Mouse (Mus musculus) neural tube, embryonic 13.5 days (tissue): ENCODE results near the gene Ttll12. TPM values are rescaled to one million over a fixed set of nuclear protein-coding genes. Genes with fewer than 3 reads are reported as not detected.

Experiments used
- ATAC-seq: fragments of 200-750 bp; cut with Nextera tagmentation; 2 replicates; pipeline ENCODE4 v1.8.0; 2017; ENCODE audit warnings: low read depth, mild to moderate bottlenecking, moderate TSS enrichment, moderate library complexity
- H3K27ac ChIP-seq: fragments of 300-500 bp; sonication (generic); replicated peaks from 2 replicates; pipeline ENCODE4 v1.5.1; 2015; ENCODE audit warnings: moderate library complexity, mild to moderate bottlenecking, inconsistent platforms
- H3K27me3 ChIP-seq: fragments of 300-500 bp; sonication (generic); 2 replicates; pipeline ENCODE4 v1.6.1; 2015; ENCODE audit warnings: mild to moderate bottlenecking, inconsistent platforms
- H3K36me3 ChIP-seq: fragments of 300-500 bp; sonication (generic); 2 replicates; pipeline ENCODE4 v1.6.1; 2015; ENCODE audit warnings: mild to moderate bottlenecking, inconsistent platforms
- H3K4me1 ChIP-seq: fragments of 300-500 bp; sonication (generic); replicated peaks from 2 replicates; pipeline ENCODE4 v1.6.1; 2015; ENCODE audit warnings: inconsistent platforms
- H3K4me2 ChIP-seq: fragments of 300-500 bp; sonication (generic); 2 replicates; pipeline ENCODE4 v1.6.1; 2015; ENCODE audit warnings: inconsistent platforms, mild to moderate bottlenecking, moderate library complexity
- H3K4me3 ChIP-seq: fragments of 300-500 bp; sonication (generic); 2 replicates; pipeline ENCODE4 v1.5.1; 2015; ENCODE audit warnings: mild to moderate bottlenecking, inconsistent platforms
- H3K9ac ChIP-seq: fragments of 300-500 bp; sonication (generic); 2 replicates; pipeline ENCODE4 v1.6.1; 2015; ENCODE audit warnings: moderate library complexity, mild to moderate bottlenecking, inconsistent platforms
- H3K9me3 ChIP-seq: fragments of 300-500 bp; sonication (generic); 2 replicates; pipeline ENCODE4 v1.6.1; 2016; ENCODE audit warnings: inconsistent platforms
- WGBS: fragments of 180-500 bp; shearing (Covaris S2); methylation state at CpG from one replicate; pipeline ENCODE4 v1.1.7; 2015; 5-methylcytosine and 5-hydroxymethylcytosine counted together
- polyA plus RNA-seq: library from polyadenylated mRNA; unstranded; fragments of >200 nt; fragmentation: Nextera tagmentation; extraction: Ambion mirVana; gene quantifications from 2 replicates; pipeline ENCODE4 v1.2.1, GENCODE M21; 2015

The Ttll12 gene
- 37.3 and 42.0 TPM in 2 replicates for polyA plus RNA-seq

DNA sequence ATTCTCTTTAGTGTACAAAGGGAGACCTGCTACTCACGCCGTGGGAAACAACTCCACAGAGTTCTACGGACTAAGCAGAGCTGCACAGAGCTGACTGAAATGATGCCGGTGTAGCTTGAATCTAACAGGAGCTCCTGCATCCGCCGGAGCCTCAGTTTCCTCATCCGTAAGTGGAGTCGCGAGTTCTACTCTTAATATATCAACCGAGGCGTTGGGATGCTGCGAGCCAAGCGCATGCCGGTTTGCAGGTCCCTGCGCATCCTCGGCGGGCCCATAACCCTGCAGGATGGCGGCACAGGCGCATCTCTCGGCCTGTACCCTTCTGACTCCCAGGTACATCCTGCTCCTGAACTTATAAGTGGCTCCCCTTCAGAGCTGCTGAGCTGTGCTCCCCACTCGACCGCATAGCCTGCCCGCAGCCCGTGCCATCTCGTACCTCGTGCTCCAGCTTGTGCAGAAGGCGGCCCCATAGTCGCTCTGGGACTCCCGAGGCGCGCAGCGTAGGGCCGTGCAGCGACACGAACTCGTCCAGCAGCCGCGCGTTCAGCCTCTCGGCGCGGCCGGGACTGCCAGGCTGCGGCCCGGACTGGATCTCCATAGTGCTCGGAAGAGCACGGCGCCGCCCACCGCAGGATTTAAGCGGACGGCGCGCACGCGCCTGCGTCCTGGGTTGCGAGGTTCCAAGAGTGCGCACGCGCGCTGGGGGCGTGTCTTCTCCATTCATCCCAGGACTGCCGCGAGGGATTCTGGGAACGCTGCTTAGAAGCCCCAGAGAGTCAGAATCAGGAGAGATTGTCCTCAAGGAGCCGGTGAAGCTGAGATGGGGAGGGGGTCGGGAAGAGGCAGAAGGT lies at the start of gene Ttll12:
TSS of gene Ttll12 (minus strand) at position 645 of the 851 bp plus-strand sequence.
- Histone ChIP-seq H3K4me1 (peaks cover 34% of the 10 kb centered on the region), H3K4me2 (peak within 1 kb of the TSS; percentile 72), H3K27ac (peak within 1 kb of the TSS; percentile 81), H3K36me3 (0 out of 2 replicates have a peak, but pooled peaks cover 12% of the 10 kb centered on the region), H3K9me3 (no peaks in the 10 kb centered on the region), H3K4me3 (peak within 1 kb of the TSS; percentile 80), H3K27me3 (no peaks in the 10 kb centered on the region), H3K9ac (peak within 1 kb of the TSS; percentile 84)
- ATAC-seq: peak; percentile 95
- WGBS: under 1% methylated on average over 68 of the region's 68 CpGs

DNA sequence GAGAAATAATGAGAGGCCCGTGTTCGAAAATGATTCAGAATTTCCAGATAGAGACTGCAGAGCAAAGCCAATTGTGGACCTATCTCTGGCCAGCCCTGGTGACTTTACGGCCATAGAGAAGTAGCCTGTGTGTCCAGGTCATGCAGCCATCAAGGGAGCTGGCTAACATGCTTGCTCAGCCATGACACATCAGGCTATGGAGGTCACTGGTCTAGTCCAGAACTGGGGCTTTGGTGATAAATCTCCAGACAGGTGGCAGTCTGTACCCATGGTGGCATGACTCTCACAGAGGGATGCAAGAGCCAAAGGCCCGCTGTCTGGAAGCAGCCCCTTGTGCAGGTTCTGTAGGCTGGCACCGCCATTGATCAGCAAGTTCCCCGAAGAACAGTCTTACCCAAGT lies 47.6 kb upstream of the Ttll12 start:
- Histone ChIP-seq H3K27ac (no peak overlapping the region), H3K36me3 (no peaks in the 10 kb centered on the region), H3K4me3 (no peak overlapping the region), H3K4me1 (peaks cover 10% of the 10 kb centered on the region), H3K4me2 (no peak overlapping the region), H3K27me3 (no peaks in the 10 kb centered on the region), H3K9me3 (no peaks in the 10 kb centered on the region), H3K9ac (no peak overlapping the region)
- no peak for ATAC-seq
- 92% methylated on average over 6 of the region's 6 CpGs for WGBS

GRCm38 (mm10) chr15:83640208-83640607 lies 45.3 kb upstream of the Ttll12 start:
- WGBS: 65% methylated on average over 4 of the region's 4 CpGs
- peaks cover 10% of the 10 kb centered on the region for H3K4me1 ChIP-seq
- ATAC-seq: no peak

GRCm38 (mm10) chr15:83639160-83639559 lies 44.2 kb upstream of the Ttll12 start:
- H3K4me2 ChIP-seq: no peak overlapping the region
- H3K27me3 ChIP-seq: no peaks in the 10 kb centered on the region
- no peak overlapping the region for H3K4me3 ChIP-seq
- no peaks in the 10 kb centered on the region for H3K9me3 ChIP-seq
- no peak overlapping the region for H3K9ac ChIP-seq
- no peaks in the 10 kb centered on the region for H3K36me3 ChIP-seq
- 65% methylated on average over 3 of the region's 3 CpGs for WGBS
- no peak overlapping the region for H3K27ac ChIP-seq
- H3K4me1 ChIP-seq: peaks cover 10% of the 10 kb centered on the region
- no peak for ATAC-seq

More at GRCm38 (mm10) chr15:83640208-83640607, 45.3 kb upstream of the Ttll12 start:
- H3K36me3 ChIP-seq: no peaks in the 10 kb centered on the region
- no peaks in the 10 kb centered on the region for H3K9me3 ChIP-seq
- H3K27me3 ChIP-seq: no peaks in the 10 kb centered on the region
- no peak overlapping the region for H3K4me2 ChIP-seq
- no peak overlapping the region for H3K27ac ChIP-seq
- H3K9ac ChIP-seq: no peak overlapping the region
- no peak overlapping the region for H3K4me3 ChIP-seq

- peaks cover 10% of the 10 kb centered on the region for H3K4me1 ChIP-seq
- H3K27me3 ChIP-seq: no peaks in the 10 kb centered on the region
- no peak overlapping the region for H3K4me2 ChIP-seq
- no peaks in the 10 kb centered on the region for H3K36me3 ChIP-seq
- WGBS: 83% methylated on average over 20 of the region's 20 CpGs
- no peaks in the 10 kb centered on the region for H3K9me3 ChIP-seq
- no peak for ATAC-seq
- no peak overlapping the region for H3K9ac ChIP-seq
- H3K27ac ChIP-seq: no peak overlapping the region
- no peak overlapping the region for H3K4me3 ChIP-seq
These were observed 43.4 kb upstream of the Ttll12 start for GRCm38 (mm10) chr15:83638196-83638899.

GRCm38 (mm10) chr15:83636759-83637158 lies 41.8 kb upstream of the Ttll12 start:
- H3K9me3 ChIP-seq: no peaks in the 10 kb centered on the region
- H3K4me1 ChIP-seq: peaks cover 10% of the 10 kb centered on the region
- H3K27me3 ChIP-seq: no peaks in the 10 kb centered on the region
- no peak overlapping the region for H3K9ac ChIP-seq
- H3K36me3 ChIP-seq: peaks cover 8% of the 10 kb centered on the region; the same call in 1 of the 2 replicates
- no peak overlapping the region for H3K27ac ChIP-seq
- H3K4me2 ChIP-seq: no peak overlapping the region
- ATAC-seq: no peak
- WGBS: 77% methylated on average over 6 of the region's 6 CpGs
- no peak overlapping the region for H3K4me3 ChIP-seq

DNA sequence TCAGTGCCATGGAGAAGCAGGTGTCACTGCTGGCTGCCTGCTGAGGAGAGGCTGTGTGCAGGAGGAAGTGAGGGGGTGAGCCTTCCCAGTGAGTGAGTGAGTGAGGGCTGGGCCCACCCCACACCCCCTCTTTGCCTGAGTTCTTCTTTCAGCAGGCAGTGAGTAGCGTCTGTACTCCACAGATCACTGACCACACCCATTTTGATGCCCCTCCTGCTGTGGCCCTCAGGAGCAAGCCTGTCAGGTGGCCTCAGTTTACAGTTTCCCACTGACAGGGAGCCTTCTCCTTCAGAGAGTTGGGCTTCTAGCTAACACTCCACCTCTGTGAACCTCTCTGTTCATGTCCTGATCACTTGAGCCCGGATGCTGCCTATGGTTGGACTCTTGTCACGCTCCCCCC lies 40.3 kb upstream of the Ttll12 start:
- Histone ChIP-seq H3K4me1 (peaks cover 10% of the 10 kb centered on the region), H3K4me2 (no peak overlapping the region), H3K9me3 (no peaks in the 10 kb centered on the region), H3K36me3 (peaks cover 21% of the 10 kb centered on the region), H3K9ac (no peak overlapping the region), H3K27ac (no peak overlapping the region), H3K4me3 (no peak overlapping the region), H3K27me3 (no peaks in the 10 kb centered on the region)
- 53% methylated on average over 3 of the region's 3 CpGs for WGBS
- ATAC-seq: no peak

DNA sequence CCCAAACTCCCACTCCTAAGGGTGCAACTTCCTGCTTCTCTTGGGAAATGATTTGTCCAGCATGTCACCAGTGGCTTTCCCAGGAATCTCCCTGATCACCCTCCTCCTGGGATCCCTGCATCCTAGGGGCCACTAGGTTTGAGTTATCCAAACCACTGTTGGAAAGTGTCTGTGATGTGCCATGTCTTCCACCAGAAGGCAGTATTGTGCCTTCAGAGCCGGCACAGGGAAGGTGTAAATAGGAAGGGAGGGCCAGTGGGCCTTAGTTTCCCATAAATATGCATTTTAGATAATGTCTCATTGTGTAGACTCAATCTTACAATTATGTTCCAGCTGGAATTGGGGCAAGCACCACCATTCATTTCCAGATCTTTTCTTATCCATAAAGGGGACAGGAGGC lies 39.1 kb upstream of the Ttll12 start:
- Histone ChIP-seq H3K4me3 (no peak overlapping the region), H3K27me3 (no peaks in the 10 kb centered on the region), H3K36me3 (peaks cover 33% of the 10 kb centered on the region), H3K4me2 (no peak overlapping the region), H3K4me1 (peaks cover 8% of the 10 kb centered on the region), H3K9ac (no peak overlapping the region), H3K9me3 (peaks cover 5% of the 10 kb centered on the region; the same call in 1 of the 2 replicates), H3K27ac (no peak overlapping the region)
- WGBS: 17% methylated on average over 1 of the region's 1 CpGs
- no peak for ATAC-seq

DNA sequence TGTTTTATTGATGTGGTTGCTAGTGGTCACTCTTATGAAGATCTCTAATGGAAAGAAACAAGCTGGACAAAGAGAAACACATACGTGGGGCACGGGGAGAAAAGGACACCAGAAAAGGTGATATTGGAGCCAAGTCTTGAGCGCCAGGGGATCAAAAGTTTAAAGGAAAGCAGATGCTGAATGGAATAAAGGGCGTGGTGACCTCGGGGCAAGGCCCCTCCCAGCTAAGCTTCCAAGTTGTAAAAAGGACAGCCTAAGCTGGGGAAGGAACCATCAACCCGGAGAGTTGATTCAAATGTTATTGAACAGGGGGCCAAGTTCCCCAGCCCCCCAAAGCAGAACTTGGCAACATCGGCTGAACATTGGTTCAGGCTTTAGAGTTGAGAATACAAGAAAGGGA lies 36.1 kb upstream of the Ttll12 start:
- Histone ChIP-seq H3K4me1 (no peaks in the 10 kb centered on the region), H3K4me2 (no peak overlapping the region), H3K27me3 (no peaks in the 10 kb centered on the region), H3K4me3 (no peak overlapping the region), H3K9me3 (peaks cover 5% of the 10 kb centered on the region; the same call in 1 of the 2 replicates), H3K9ac (no peak overlapping the region), H3K36me3 (peaks cover 38% of the 10 kb centered on the region), H3K27ac (no peak overlapping the region)
- no peak for ATAC-seq
- WGBS: 84% methylated on average over 7 of the region's 7 CpGs

DNA sequence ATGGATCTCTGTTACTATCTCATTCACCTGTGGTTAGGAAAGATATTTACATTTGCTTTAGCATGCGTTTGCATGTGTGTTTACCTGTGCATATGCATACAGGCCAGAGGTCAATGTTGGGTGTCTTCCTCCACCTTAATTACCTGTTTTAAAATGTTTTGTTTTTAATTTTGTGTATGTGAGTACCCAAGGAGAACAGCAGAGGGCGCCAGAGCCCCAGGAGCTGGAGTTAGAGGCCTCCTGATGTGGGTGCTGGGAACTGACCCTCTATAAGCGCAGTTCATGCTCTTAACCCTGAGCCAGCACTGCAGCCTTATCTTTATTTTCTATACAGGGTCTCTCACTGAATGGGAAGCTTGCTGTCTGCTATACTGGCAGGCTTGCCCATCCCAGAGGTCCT lies 34.8 kb upstream of the Ttll12 start:
- H3K4me1 ChIP-seq: no peaks in the 10 kb centered on the region
- 78% methylated on average over 3 of the region's 3 CpGs for WGBS
- H3K27me3 ChIP-seq: no peaks in the 10 kb centered on the region
- ATAC-seq: no peak
- H3K4me2 ChIP-seq: no peak overlapping the region
- no peak overlapping the region for H3K4me3 ChIP-seq
- peaks cover 5% of the 10 kb centered on the region; the same call in 1 of the 2 replicates for H3K9me3 ChIP-seq
- no peak overlapping the region for H3K27ac ChIP-seq
- H3K9ac ChIP-seq: no peak overlapping the region
- peaks cover 38% of the 10 kb centered on the region for H3K36me3 ChIP-seq

- Histone ChIP-seq H3K4me3 (no peak overlapping the region), H3K27ac (no peak overlapping the region), H3K9me3 (peaks cover 5% of the 10 kb centered on the region; the same call in 1 of the 2 replicates), H3K9ac (no peak overlapping the region), H3K27me3 (no peaks in the 10 kb centered on the region), H3K4me1 (no peaks in the 10 kb centered on the region), H3K36me3 (peaks cover 25% of the 10 kb centered on the region), H3K4me2 (no peak overlapping the region)
- no peak for ATAC-seq
- 95% methylated on average over 2 of the region's 2 CpGs for WGBS
These were observed 31.2 kb upstream of the Ttll12 start for GRCm38 (mm10) chr15:83626142-83626645.

- no peak overlapping the region for H3K4me2 ChIP-seq
- peaks cover 37% of the 10 kb centered on the region for H3K36me3 ChIP-seq
- no peak overlapping the region for H3K4me3 ChIP-seq
- H3K27me3 ChIP-seq: no peaks in the 10 kb centered on the region
- 89% methylated on average over 3 of the region's 3 CpGs for WGBS
- no peak overlapping the region for H3K9ac ChIP-seq
- H3K27ac ChIP-seq: no peak overlapping the region
- H3K9me3 ChIP-seq: no peaks in the 10 kb centered on the region
- no peak for ATAC-seq
- H3K4me1 ChIP-seq: no peaks in the 10 kb centered on the region
These were observed 20.3 kb upstream of the Ttll12 start for GRCm38 (mm10) chr15:83615245-83615644.
